In genomic region chr4:43728576-43728954, GRCm38 (mm10) we compare ENCODE assay signal across 10 mouse cellular contexts. TPM values are rescaled to one million over a fixed set of nuclear protein-coding genes. Genes with fewer than 3 reads are reported as not detected.
DNase-seq lines count a peak whose midpoint lies in the region; ATAC-seq and TF ChIP-seq lines count a peak whose summit lies in the region.
"Had no signal": no experiment of that assay in that cellular context is flagged by ENCODE, and none has a peak within 500 bp of the region (broad histone marks: within the 10 kb centered on the region; RNA-seq: fewer than 3 reads in every experiment).

No protein-coding gene starts in this region.

- no peaks in the 10 kb centered on the region for H3K27me3 ChIP-seq in midbrain, postnatal 0 days (ENCODE audit: insufficient read depth, low read length)
- no peaks in the 10 kb centered on the region for H3K27me3 ChIP-seq in neural tube, embryonic 15.5 days (replicated peaks)

- no peak overlapping the region for H3K4me2 ChIP-seq in midbrain, postnatal 0 days (ENCODE audit: low read depth, low read length, poor library complexity, severe bottlenecking)
- H3K4me2 ChIP-seq in neural tube, embryonic 15.5 days = no peak overlapping the region

- no peak overlapping the region for H3K4me3 ChIP-seq in midbrain, postnatal 0 days (ENCODE audit: low read depth, low read length)
- H3K4me3 ChIP-seq in neural tube, embryonic 15.5 days (replicated peaks) = no peak overlapping the region

- H3K27ac ChIP-seq in midbrain, postnatal 0 days (ENCODE audit: low read depth, low read length) = no peak overlapping the region
- no peak overlapping the region for H3K27ac ChIP-seq in neural tube, embryonic 15.5 days (replicated peaks)

- intact Hi-C loops in gastrocnemius, postnatal 14 days (cut with DNase I; ENCODE audit: low total_unique reads) = no loop called here
- intact Hi-C loops in left cerebral cortex, postnatal 25 days (cut with DNase I) = no loop called here

- H3K9ac ChIP-seq in midbrain, postnatal 0 days (replicated peaks; ENCODE audit: low read length, poor library complexity, severe bottlenecking) = no peak overlapping the region
- no peak overlapping the region for H3K9ac ChIP-seq in neural tube, embryonic 15.5 days (replicated peaks)

- peak; percentile 80 for DNase-seq in adrenal gland, adult 2 months
- peak; percentile 63 for DNase-seq in gastrocnemius, postnatal 14 days
- peak; percentile 58 to 71 for DNase-seq in kidney, adult 8-10 months
- peak; percentile 86 for DNase-seq in lung, postnatal 10 days
- no peak for DNase-seq in midbrain, postnatal 0 days (ENCODE audit: low spot score)
- no peak for DNase-seq in left cerebral cortex, postnatal 25 days (ENCODE audit: low spot score in 2 of 2)
- DNase-seq: retina, postnatal 1 day had no signal

- ATAC-seq in cerebellum, adult (ENCODE audit: insufficient number of reproducible peaks, low FRiP score, low TSS enrichment) = no peak
- no peak for ATAC-seq in midbrain, postnatal 0 days (ENCODE audit: low FRiP score)
- ATAC-seq in neural tube, embryonic 15.5 days (ENCODE audit: low FRiP score) = no peak

- no peaks in the 10 kb centered on the region for H3K4me1 ChIP-seq in midbrain, postnatal 0 days (ENCODE audit: insufficient read depth, low read length)
- H3K4me1 ChIP-seq in neural tube, embryonic 15.5 days = no peaks in the 10 kb centered on the region

- no peaks in the 10 kb centered on the region for H3K9me3 ChIP-seq in midbrain, postnatal 0 days (ENCODE audit: low read length)
- no peaks in the 10 kb centered on the region for H3K9me3 ChIP-seq in neural tube, embryonic 15.5 days (replicated peaks)

- TF ChIP-seq CTCF in midbrain, postnatal 0 days (IDR thresholded peaks at IDR 0.05) = no peak

- 74% methylated on average over 5 of the region's 5 CpGs for WGBS in midbrain, postnatal 0 days
- 77% methylated on average over 5 of the region's 5 CpGs for WGBS in neural tube, embryonic 15.5 days

- H3K36me3 ChIP-seq in midbrain, postnatal 0 days (ENCODE audit: insufficient read depth, low read length) = no peaks in the 10 kb centered on the region
- H3K36me3 ChIP-seq in neural tube, embryonic 15.5 days = no peaks in the 10 kb centered on the region

RNA-seq across cellular contexts. Expression of gene Spaar, which starts 1.3 kb away (rescaled TPM):
- 1 to 10 TPM; 1.5 to 2.4 TPM for total RNA-seq in adrenal gland, adult 2 months (2021)
- polyA plus RNA-seq in adrenal gland, adult 2 months (2012; rRNA removed) = 2.0 and 2.6 TPM in 2 replicates
- 1 to 10 TPM; 1.1 to 2.2 TPM for total RNA-seq in gastrocnemius, postnatal 14 days (2021)
- total RNA-seq in midbrain, postnatal 0 days (2014; rRNA removed) = not detected in 2 replicates
- 0.07 and 0.28 TPM in 2 replicates for polyA plus RNA-seq in midbrain, postnatal 0 days (2015; fragmentation: Nextera tagmentation; extraction: Ambion mirVana)
- total RNA-seq in left cerebral cortex, postnatal 25 days (2021) = under 1 TPM; 0.73 to 0.87 TPM
- polyA plus RNA-seq in neural tube, embryonic 15.5 days (2015; fragmentation: Nextera tagmentation; extraction: Ambion mirVana) = 0.05 and 0.06 TPM in 2 replicates

RNA-seq across cellular contexts. Expression of gene Hrct1, which starts 1.6 kb away (rescaled TPM):
- 1 to 10 TPM; 2.2 to 3.9 TPM for total RNA-seq in adrenal gland, adult 2 months (2021)
- 8.1 and 14.2 TPM in 2 replicates for polyA plus RNA-seq in adrenal gland, adult 2 months (2012; rRNA removed)
- 1 to 10 TPM; 1.9 to 2.7 TPM for total RNA-seq in gastrocnemius, postnatal 14 days (2021)
- total RNA-seq in midbrain, postnatal 0 days (2014; rRNA removed) = 1.1 TPM in 2 replicates
- 0.72 and 1.1 TPM in 2 replicates for polyA plus RNA-seq in midbrain, postnatal 0 days (2015; fragmentation: Nextera tagmentation; extraction: Ambion mirVana)
- total RNA-seq in left cerebral cortex, postnatal 25 days (2021) = 1 to 10 TPM; 1.2 to 1.4 TPM
- 0.24 and 0.45 TPM in 2 replicates for polyA plus RNA-seq in neural tube, embryonic 15.5 days (2015; fragmentation: Nextera tagmentation; extraction: Ambion mirVana)

RNA-seq across cellular contexts. Expression of gene Olfr71, which starts 18.5 kb away (rescaled TPM):
- not detected for total RNA-seq in adrenal gland, adult 2 months (2021)
- not detected in 2 replicates for polyA plus RNA-seq in adrenal gland, adult 2 months (2012; rRNA removed)
- total RNA-seq in gastrocnemius, postnatal 14 days (2021) = not detected
- total RNA-seq in midbrain, postnatal 0 days (2014; rRNA removed) = not detected in 2 replicates
- polyA plus RNA-seq in midbrain, postnatal 0 days (2015; fragmentation: Nextera tagmentation; extraction: Ambion mirVana) = not detected in 2 replicates
- not detected for total RNA-seq in left cerebral cortex, postnatal 25 days (2021)
- not detected in 2 replicates for polyA plus RNA-seq in neural tube, embryonic 15.5 days (2015; fragmentation: Nextera tagmentation; extraction: Ambion mirVana)
- polyA plus RNA-seq: gonadal fat pad, adult 2 months had no signal

RNA-seq across cellular contexts. Expression of gene Olfr70, which starts 28.0 kb away (rescaled TPM):
- not detected for total RNA-seq in adrenal gland, adult 2 months (2021)
- polyA plus RNA-seq in adrenal gland, adult 2 months (2012; rRNA removed) = not detected in 2 replicates
- total RNA-seq in gastrocnemius, postnatal 14 days (2021) = not detected
- total RNA-seq in midbrain, postnatal 0 days (2014; rRNA removed) = 0.09 TPM in 1 of 2 replicates, not detected in the other
- polyA plus RNA-seq in midbrain, postnatal 0 days (2015; fragmentation: Nextera tagmentation; extraction: Ambion mirVana) = not detected in 2 replicates
- total RNA-seq in left cerebral cortex, postnatal 25 days (2021) = not detected
- 0.08 TPM in 1 of 2 replicates, not detected in the other for polyA plus RNA-seq in neural tube, embryonic 15.5 days (2015; fragmentation: Nextera tagmentation; extraction: Ambion mirVana)
- polyA plus RNA-seq: gonadal fat pad, adult 2 months had no signal

RNA-seq across cellular contexts. Expression of gene Olfr159, which starts 42.2 kb away (rescaled TPM):
- not detected for total RNA-seq in adrenal gland, adult 2 months (2021)
- polyA plus RNA-seq in adrenal gland, adult 2 months (2012; rRNA removed) = not detected in 2 replicates
- not detected for total RNA-seq in gastrocnemius, postnatal 14 days (2021)
- total RNA-seq in midbrain, postnatal 0 days (2014; rRNA removed) = not detected in 2 replicates
- polyA plus RNA-seq in midbrain, postnatal 0 days (2015; fragmentation: Nextera tagmentation; extraction: Ambion mirVana) = not detected in 2 replicates
- total RNA-seq in left cerebral cortex, postnatal 25 days (2021) = not detected
- polyA plus RNA-seq in neural tube, embryonic 15.5 days (2015; fragmentation: Nextera tagmentation; extraction: Ambion mirVana) = not detected in 2 replicates
- polyA plus RNA-seq: gonadal fat pad, adult 2 months had no signal

Comparison
In these comparisons a context has a peak if more than half of its experiments do, and no peak if none do; other contexts are left out.
1. DNase-seq: peak in adrenal gland, adult 2 months (single experiment), gastrocnemius, postnatal 14 days (single experiment), kidney, adult 8-10 months (2 of 2) and lung, postnatal 10 days (single experiment); none in midbrain, postnatal 0 days (single experiment) and left cerebral cortex, postnatal 25 days (0 of 2).